Mouse (Mus musculus): ENCODE measurements around the gene Ms4a7. TPM values are rescaled to one million over a fixed set of nuclear protein-coding genes. Genes with fewer than 3 reads are reported as not detected.
"Not testable (repeated sequence)": the region's sequence is repeated elsewhere in the genome, so short reads cannot be mapped to it uniquely, and the experiment has no call there.

The Ms4a7 gene
- total and polyA plus RNA-seq, 2 experiments from 2014 or later = 0.16 to 1.9 TPM

GRCm38 (mm10) chr19:11321123-11321522 is 14.8 kb downstream of the Ms4a7 start:
- DNase-seq (ENCODE audit: low spot score) (no peak), ATAC-seq (ENCODE audit: low FRiP score) (no peak)
- no peaks in the 10 kb centered on the region for H3K27me3 ChIP-seq (ENCODE audit: insufficient read depth, low read length)
- H3K36me3 ChIP-seq (ENCODE audit: insufficient read depth, low read length) = no peaks in the 10 kb centered on the region
- H3K4me2 ChIP-seq (ENCODE audit: low read depth, low read length, poor library complexity, severe bottlenecking) = no peak overlapping the region
- H3K9me3 ChIP-seq (ENCODE audit: low read length) = no peaks in the 10 kb centered on the region
- no peaks in the 10 kb centered on the region for H3K4me1 ChIP-seq (ENCODE audit: insufficient read depth, low read length)
- TF ChIP-seq CTCF (IDR thresholded peaks at IDR 0.05) = no peak
- H3K9ac ChIP-seq (replicated peaks; ENCODE audit: low read length, poor library complexity, severe bottlenecking) = no peak overlapping the region
- H3K4me3 ChIP-seq (ENCODE audit: low read depth, low read length) = no peak overlapping the region
- H3K27ac ChIP-seq (ENCODE audit: low read depth, low read length) = no peak overlapping the region
- 95% methylated on average over 1 of the region's 1 CpGs for WGBS

DNA sequence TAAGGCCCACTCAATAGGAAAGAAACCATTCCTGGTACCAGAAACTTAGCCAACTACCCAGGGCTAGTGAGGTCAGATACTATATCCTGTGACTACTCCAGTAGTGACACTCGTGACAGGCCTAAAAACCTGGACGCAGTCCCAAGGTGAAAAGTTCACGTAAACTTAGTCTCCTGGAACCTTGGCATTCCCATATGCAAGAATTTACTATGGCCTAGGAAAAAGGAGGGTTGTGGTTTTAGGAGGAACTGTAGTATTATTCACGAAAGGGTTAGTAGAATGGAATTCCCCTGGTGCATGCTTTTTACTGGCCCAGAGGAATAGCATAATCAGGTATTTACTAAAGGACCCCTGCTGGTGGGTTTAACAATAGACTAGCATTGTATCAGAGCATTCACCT is 19.2 kb downstream of the Ms4a7 start:
- no peak overlapping the region for H3K27ac ChIP-seq (ENCODE audit: low read depth, low read length)
- no peak for ATAC-seq (ENCODE audit: low FRiP score)
- 86% methylated on average over 4 of the region's 4 CpGs for WGBS

GRCm38 (mm10) chr19:11314354-11314753 is 21.6 kb downstream of the Ms4a7 start, which contains the start of gene Ms4a14:
Gene Ms4a14 (minus strand): TSS chr19:11314454.
- H3K4me2 ChIP-seq (ENCODE audit: low read depth, low read length, poor library complexity, severe bottlenecking) = no peak within 1 kb of the TSS
- H3K36me3 ChIP-seq (ENCODE audit: insufficient read depth, low read length) = no peaks in the 10 kb centered on the region
- H3K9ac ChIP-seq (replicated peaks; ENCODE audit: low read length, poor library complexity, severe bottlenecking) = no peak within 1 kb of the TSS
- no peak within 1 kb of the TSS for H3K4me3 ChIP-seq (ENCODE audit: low read depth, low read length)
- DNase-seq (ENCODE audit: low spot score) = no peak
- TF ChIP-seq CTCF (IDR thresholded peaks at IDR 0.05) = no peak
- 56% methylated on average over 1 of the region's 1 CpGs for WGBS
- no peaks in the 10 kb centered on the region for H3K9me3 ChIP-seq (ENCODE audit: low read length)
- H3K27ac ChIP-seq (ENCODE audit: low read depth, low read length) = no peak within 1 kb of the TSS
- H3K4me1 ChIP-seq (ENCODE audit: insufficient read depth, low read length) = no peaks in the 10 kb centered on the region
- no peak for ATAC-seq (ENCODE audit: low FRiP score)
- no peaks in the 10 kb centered on the region for H3K27me3 ChIP-seq (ENCODE audit: insufficient read depth, low read length)

More for the DNA sequence above, 19.2 kb downstream of the Ms4a7 start:
- Histone ChIP-seq H3K4me1 (ENCODE audit: insufficient read depth, low read length) (no peaks in the 10 kb centered on the region), H3K4me2 (ENCODE audit: low read depth, low read length, poor library complexity, severe bottlenecking) (no peak overlapping the region), H3K9ac (replicated peaks; ENCODE audit: low read length, poor library complexity, severe bottlenecking) (no peak overlapping the region), H3K4me3 (ENCODE audit: low read depth, low read length) (no peak overlapping the region), H3K36me3 (ENCODE audit: insufficient read depth, low read length) (no peaks in the 10 kb centered on the region), H3K9me3 (ENCODE audit: low read length) (no peaks in the 10 kb centered on the region), H3K27me3 (ENCODE audit: insufficient read depth, low read length) (no peaks in the 10 kb centered on the region)
- TF ChIP-seq CTCF (IDR thresholded peaks at IDR 0.05) = no peak
- no peak for DNase-seq (ENCODE audit: low spot score)

- ATAC-seq (ENCODE audit: low FRiP score) = no peak
- no peak for TF ChIP-seq CTCF (IDR thresholded peaks at IDR 0.05)
These were observed 27.1 kb downstream of the Ms4a7 start for GRCm38 (mm10) chr19:11308888-11309287.

DNA sequence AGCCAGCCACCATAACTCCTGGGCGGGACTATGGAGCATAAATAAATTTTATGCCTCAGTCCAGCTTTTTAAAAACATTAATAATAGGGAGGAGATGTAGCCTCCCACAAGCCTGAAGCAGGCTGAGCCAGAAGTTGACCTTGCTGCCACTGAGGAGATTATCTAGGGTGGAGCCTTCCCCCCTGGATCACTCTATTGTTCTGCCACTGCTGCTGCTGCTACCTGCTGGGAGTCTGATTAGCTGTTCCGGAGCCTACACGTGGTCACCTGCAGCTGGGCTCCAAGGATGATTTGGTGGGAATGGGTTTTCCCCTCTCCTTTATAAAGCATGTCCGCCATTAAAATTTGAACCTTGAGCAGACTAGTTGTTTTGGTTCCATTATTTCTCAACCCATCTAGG is 36.4 kb downstream of the Ms4a7 start:
- H3K27ac ChIP-seq (ENCODE audit: low read depth, low read length); H3K9ac ChIP-seq (replicated peaks; ENCODE audit: low read length, poor library complexity, severe bottlenecking); DNase-seq (ENCODE audit: low spot score); H3K4me1 ChIP-seq (ENCODE audit: insufficient read depth, low read length); H3K4me2 ChIP-seq (ENCODE audit: low read depth, low read length, poor library complexity, severe bottlenecking); H3K4me3 ChIP-seq (ENCODE audit: low read depth, low read length); H3K27me3 ChIP-seq (ENCODE audit: insufficient read depth, low read length); ATAC-seq (ENCODE audit: low FRiP score); H3K9me3 ChIP-seq (ENCODE audit: low read length); H3K36me3 ChIP-seq (ENCODE audit: insufficient read depth, low read length): not testable (repeated sequence)
- 36% methylated on average over 4 of the region's 4 CpGs for WGBS

More at GRCm38 (mm10) chr19:11308888-11309287, 27.1 kb downstream of the Ms4a7 start:
- H3K4me3 ChIP-seq (ENCODE audit: low read depth, low read length) = no peak overlapping the region
- no peaks in the 10 kb centered on the region for H3K4me1 ChIP-seq (ENCODE audit: insufficient read depth, low read length)
- H3K9ac ChIP-seq (replicated peaks; ENCODE audit: low read length, poor library complexity, severe bottlenecking) = no peak overlapping the region
- H3K9me3 ChIP-seq (ENCODE audit: low read length) = no peaks in the 10 kb centered on the region
- no peak overlapping the region for H3K4me2 ChIP-seq (ENCODE audit: low read depth, low read length, poor library complexity, severe bottlenecking)
- no peak for DNase-seq (ENCODE audit: low spot score)
- H3K36me3 ChIP-seq (ENCODE audit: insufficient read depth, low read length) = no peaks in the 10 kb centered on the region
- no peaks in the 10 kb centered on the region for H3K27me3 ChIP-seq (ENCODE audit: insufficient read depth, low read length)
- H3K27ac ChIP-seq (ENCODE audit: low read depth, low read length) = no peak overlapping the region

DNA sequence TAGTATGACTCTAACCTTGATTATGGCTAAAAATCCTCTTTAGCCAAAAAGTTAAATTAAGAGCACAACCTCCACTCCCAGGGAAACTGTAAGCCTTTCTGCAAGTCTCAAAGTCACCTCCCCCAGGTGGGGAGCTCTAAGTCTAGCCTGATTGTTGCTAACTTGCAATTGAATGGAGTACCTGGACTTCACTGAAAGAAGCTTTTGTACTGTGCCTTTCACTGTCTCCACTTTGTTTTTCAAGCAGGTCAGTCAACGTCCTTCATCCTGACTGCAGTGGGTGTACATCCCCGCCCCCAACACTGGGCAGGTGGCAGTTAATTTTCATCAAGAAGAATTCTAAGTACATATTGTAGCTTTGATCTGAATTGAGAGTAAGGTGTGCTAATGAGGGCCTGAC is 37.0 kb downstream of the Ms4a7 start:
- ATAC-seq (ENCODE audit: low FRiP score) (no peak), DNase-seq (ENCODE audit: low spot score) (no peak)
- Histone ChIP-seq H3K27me3 (ENCODE audit: insufficient read depth, low read length) (no peaks in the 10 kb centered on the region), H3K27ac (ENCODE audit: low read depth, low read length) (no peak overlapping the region), H3K9me3 (ENCODE audit: low read length) (no peaks in the 10 kb centered on the region), H3K4me3 (ENCODE audit: low read depth, low read length) (no peak overlapping the region), H3K4me1 (ENCODE audit: insufficient read depth, low read length) (no peaks in the 10 kb centered on the region), H3K9ac (replicated peaks; ENCODE audit: low read length, poor library complexity, severe bottlenecking) (no peak overlapping the region), H3K36me3 (ENCODE audit: insufficient read depth, low read length) (no peaks in the 10 kb centered on the region), H3K4me2 (ENCODE audit: low read depth, low read length, poor library complexity, severe bottlenecking) (no peak overlapping the region)
- no peak for TF ChIP-seq CTCF (IDR thresholded peaks at IDR 0.05)
- WGBS = 44% methylated on average over 2 of the region's 2 CpGs

- H3K27me3 ChIP-seq (ENCODE audit: insufficient read depth, low read length); H3K4me2 ChIP-seq (ENCODE audit: low read depth, low read length, poor library complexity, severe bottlenecking); H3K36me3 ChIP-seq (ENCODE audit: insufficient read depth, low read length); ATAC-seq (ENCODE audit: low FRiP score); H3K27ac ChIP-seq (ENCODE audit: low read depth, low read length); H3K4me3 ChIP-seq (ENCODE audit: low read depth, low read length); H3K9me3 ChIP-seq (ENCODE audit: low read length); H3K4me1 ChIP-seq (ENCODE audit: insufficient read depth, low read length); DNase-seq (ENCODE audit: low spot score); H3K9ac ChIP-seq (replicated peaks; ENCODE audit: low read length, poor library complexity, severe bottlenecking): not testable (repeated sequence)
- WGBS = 17% methylated on average over 3 of the region's 3 CpGs
These were observed 42.3 kb downstream of the Ms4a7 start for GRCm38 (mm10) chr19:11293616-11294015.

Measured in midbrain, postnatal 0 days (tissue).